Mouse (Mus musculus): ENCODE data around the gene Tnrc6c.

Gene Tnrc6c

GRCm38 (mm10) chr11:117798160-117798541, 144.1 kb downstream of the Tnrc6c start:
- no peak for DNase-seq

GRCm38 (mm10) chr11:117799174-117799573, 145.1 kb downstream of the Tnrc6c start:
- no peak for DNase-seq

GRCm38 (mm10) chr11:117800038-117800437, 145.9 kb downstream of the Tnrc6c start:
- DNase-seq, result no peak

DNA sequence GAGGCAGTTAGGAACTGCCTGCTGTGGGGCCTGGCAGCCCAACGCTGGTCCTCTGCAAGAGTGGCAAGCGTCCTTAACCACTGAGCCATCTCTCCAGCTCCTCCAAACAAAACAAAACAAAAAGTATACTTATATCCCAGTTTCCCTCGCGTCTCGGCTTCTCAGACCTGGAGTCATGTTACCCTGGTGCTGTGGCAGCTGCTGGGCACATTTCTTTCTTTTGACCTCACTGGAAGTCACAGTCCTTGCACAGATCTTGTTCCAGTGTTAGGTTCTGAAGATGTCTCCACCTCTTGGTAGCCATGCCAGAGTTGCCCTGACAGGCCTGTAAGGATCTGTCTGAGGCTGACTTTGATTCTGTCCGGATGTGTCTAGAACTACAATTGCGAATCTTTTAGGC, 147.6 kb downstream of the Tnrc6c start:
- DNase-seq, result no peak

DNA sequence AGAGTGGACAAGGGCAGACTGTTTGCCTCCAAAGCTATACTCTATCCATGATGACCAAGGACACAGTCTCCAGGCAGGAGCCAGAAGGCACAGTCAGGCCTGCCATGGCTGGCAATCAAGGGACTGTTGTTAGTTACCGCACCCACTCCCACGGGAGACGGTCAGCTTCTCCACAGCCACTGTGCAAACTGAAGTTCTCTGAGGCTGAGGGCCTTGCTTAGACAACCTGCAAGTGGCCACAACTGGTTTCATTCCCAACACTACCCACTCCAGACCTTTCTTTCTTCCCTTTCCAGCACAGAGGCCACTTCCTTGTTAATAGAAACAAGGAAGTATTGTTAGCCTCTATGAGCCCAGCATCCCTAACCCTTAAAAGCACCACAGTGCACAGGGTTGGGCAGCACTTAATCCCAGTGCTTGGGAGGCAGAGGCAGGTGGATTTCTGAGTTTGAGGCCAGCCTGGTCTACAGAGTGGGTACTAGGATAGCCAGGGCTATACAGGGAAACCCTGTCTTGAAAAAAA, 149.1 kb downstream of the Tnrc6c start:
- DNase-seq, result no peak

DNA sequence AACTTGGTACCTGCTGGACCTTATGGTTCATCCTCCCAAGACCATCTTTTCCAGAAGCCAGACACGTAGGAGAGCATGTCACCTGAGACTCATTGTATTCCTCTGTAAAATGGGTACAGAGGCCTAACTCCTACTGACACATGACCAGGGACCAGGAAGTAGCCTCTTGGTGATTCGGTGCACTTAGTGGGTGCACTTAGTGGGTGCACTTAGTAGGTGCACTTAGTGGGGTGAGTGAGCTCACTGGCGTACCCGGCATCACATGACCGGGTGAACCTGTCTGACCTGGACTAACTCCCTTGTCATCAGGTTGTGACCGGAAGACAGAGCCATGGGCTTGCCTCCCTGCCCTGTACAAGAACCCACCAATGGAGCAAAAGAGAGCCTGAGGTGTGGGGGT, 152.7 kb downstream of the Tnrc6c start:
- DNase-seq, result no peak

DNA sequence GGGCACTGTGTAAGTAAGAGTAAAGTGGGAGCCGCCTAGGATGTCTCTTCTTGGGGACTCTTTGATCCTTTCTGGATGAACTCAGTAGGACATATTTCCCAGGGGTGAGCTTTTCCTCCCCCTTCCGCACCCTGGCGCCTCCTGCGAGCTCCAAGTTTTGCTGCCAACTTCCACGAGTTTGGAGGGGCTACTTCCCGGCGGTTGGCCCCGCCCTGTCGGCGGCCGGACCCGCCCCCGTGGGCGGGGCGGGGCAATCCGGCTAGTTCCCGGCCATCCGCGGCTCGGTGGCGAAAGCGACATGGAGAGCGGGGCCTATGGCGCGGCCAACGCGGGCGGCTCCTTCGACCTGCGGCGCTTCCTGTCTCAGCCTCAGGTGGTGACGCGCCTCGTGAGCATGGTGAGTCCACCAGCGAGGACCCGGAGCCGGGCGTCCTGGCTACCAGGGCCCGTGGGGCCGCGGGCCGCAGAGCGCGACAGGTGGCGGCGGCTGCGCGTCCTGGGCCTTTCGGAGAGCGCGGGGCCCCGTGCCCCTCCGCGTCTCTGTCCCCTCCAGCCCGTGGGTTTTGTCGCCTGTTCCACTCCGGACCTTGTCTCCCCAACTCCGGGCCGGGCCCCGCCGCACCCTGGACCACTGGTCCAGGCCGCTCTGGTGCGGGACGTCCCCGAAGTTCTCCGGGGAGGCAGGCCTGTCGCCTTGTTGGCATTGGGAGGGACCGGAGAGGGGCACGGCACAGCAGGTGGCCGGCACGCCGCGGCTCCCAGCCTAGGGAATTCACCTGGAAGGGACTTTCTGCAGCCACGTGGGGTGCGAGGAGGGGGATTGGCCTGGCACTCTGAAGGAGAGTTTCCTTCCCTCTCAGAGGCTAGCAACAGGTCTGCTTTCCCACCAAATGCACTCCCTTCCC, 155.6 kb downstream of the Tnrc6c start, which contains the start of the genes Gm20708 and Syngr2:
Gene Gm20708, plus strand, starts transcription at position 262 of the 905 bp plus-strand sequence.
Gene Syngr2, plus strand, starts transcription at position 262 of the 905 bp plus-strand sequence.
- no peak for DNase-seq

DNA sequence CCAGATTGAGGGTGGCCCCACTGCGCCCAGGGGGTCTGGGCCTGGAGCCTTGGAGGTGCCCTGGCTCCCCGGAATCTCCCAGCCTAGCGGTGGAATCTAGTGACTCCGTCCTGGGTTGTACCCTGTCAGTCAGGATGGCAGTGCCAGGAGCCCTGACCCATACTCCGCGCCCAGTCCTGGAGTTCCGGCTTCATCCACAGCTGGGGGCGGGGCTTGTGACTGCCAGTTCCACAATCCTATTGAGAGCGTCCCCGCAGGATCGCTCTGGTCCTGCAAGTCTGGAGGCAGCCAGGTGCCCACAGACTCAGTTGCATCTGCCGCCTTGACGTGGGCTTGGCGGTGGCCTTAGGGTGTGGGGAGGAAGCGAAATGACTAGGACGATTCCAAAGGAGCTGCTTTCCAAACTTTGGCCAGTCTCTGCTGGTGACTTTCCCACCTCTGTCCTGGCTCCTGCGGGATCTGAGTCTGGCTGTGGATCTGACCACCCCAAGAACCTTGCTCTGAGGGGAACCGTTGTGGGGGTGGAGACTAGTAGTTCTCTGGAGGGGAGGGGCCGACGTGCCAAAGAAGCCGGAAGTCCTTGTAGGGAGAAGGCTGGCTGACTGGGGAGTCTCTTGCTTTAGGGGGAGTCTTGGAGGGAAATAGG, 156.4 kb downstream of the Tnrc6c start:
- DNase-seq, result no peak
